13 mouse cellular contexts compared by ENCODE assay signal in genomic region chr11:60221425-60221824, GRCm38 (mm10). TPM values are rescaled to one million over a fixed set of nuclear protein-coding genes. Genes with fewer than 3 reads are reported as not detected.
A peak's percentile ranks its signal among the peaks of the same experiment; 100 is the strongest.
DNase-seq lines count a peak whose midpoint lies in the region; ATAC-seq and TF ChIP-seq lines count a peak whose summit lies in the region.
"Had no signal": no experiment of that assay in that cellular context is flagged by ENCODE, and none has a peak within 500 bp of the region (broad histone marks: within the 10 kb centered on the region; RNA-seq: fewer than 3 reads in every experiment).

No protein-coding gene starts in this region.

- TF ChIP-seq CTCF in ES-Bruce4 (IDR thresholded peaks at IDR 0.05; ENCODE audit: low read depth, low read length) = no peak

- no peak overlapping the region for H3K4me2 ChIP-seq in forebrain, embryonic 15.5 days (replicated peaks)
- H3K4me2 ChIP-seq in myocyte (ENCODE audit: low read depth) = peak overlapping the region; percentile 93

- H3K36me3 ChIP-seq in forebrain, embryonic 10.5 days (replicated peaks) = peaks cover 22% of the 10 kb centered on the region
- H3K36me3 ChIP-seq in forebrain, embryonic 15.5 days = no peaks in the 10 kb centered on the region
- H3K36me3 ChIP-seq in ES-Bruce4 (ENCODE audit: control insufficient read depth, insufficient read depth, low read length, poor library complexity, severe bottlenecking) (peaks cover 4% of the 10 kb centered on the region; the same call in 1 of the 2 replicates), myocyte (ENCODE audit: control insufficient read depth, insufficient read depth) (peaks cover 4% of the 10 kb centered on the region)
- peaks cover 18% of the 10 kb centered on the region for H3K36me3 ChIP-seq in limb, embryonic 10.5 days
- H3K36me3 ChIP-seq: neural tube, embryonic 15.5 days had no signal

- no peak overlapping the region for H3K4me3 ChIP-seq in forebrain, embryonic 10.5 days
- no peak overlapping the region for H3K4me3 ChIP-seq in forebrain, embryonic 15.5 days
- H3K4me3 ChIP-seq in ES-Bruce4 (ENCODE audit: low read depth, low read length) (peak overlapping the region; percentile 68; the same call in 1 of the 2 replicates), myocyte (peak overlapping the region; percentile 71)
- no peak overlapping the region for H3K4me3 ChIP-seq in limb, embryonic 10.5 days
- H3K4me3 ChIP-seq: neural tube, embryonic 15.5 days had no signal

- peaks cover 13% of the 10 kb centered on the region for H3K27me3 ChIP-seq in forebrain, embryonic 10.5 days (ENCODE audit: poor library complexity, severe bottlenecking)
- no peaks in the 10 kb centered on the region for H3K27me3 ChIP-seq in forebrain, embryonic 15.5 days
- H3K27me3 ChIP-seq in ES-Bruce4 (ENCODE audit: control insufficient read depth, insufficient read depth, low read length, poor library complexity, severe bottlenecking) (no peaks in the 10 kb centered on the region), myocyte (ENCODE audit: control insufficient read depth, insufficient read depth, insufficient read length) (no peaks in the 10 kb centered on the region)
- H3K27me3 ChIP-seq in limb, embryonic 10.5 days (ENCODE audit: low read depth, poor library complexity, severe bottlenecking) = no peaks in the 10 kb centered on the region
- H3K27me3 ChIP-seq: neural tube, embryonic 15.5 days had no signal

- H3K79me2 ChIP-seq in myocyte (ENCODE audit: control insufficient read depth, insufficient read depth) = peaks cover 38% of the 10 kb centered on the region

- DNase-seq in forebrain, embryonic 10.5 days (ENCODE audit: extremely low spot score, low spot score) = no peak
- DNase-seq in limb, embryonic 10.5 days (ENCODE audit: low spot score) = no peak
- DNase-seq in retina, embryonic 14.5 days (ENCODE audit: low spot score) = no peak
- no peak for DNase-seq in layer of hippocampus, adult 18-20 months (ENCODE audit: low spot score in 2 of 2)
- no peak for DNase-seq in thymus, postnatal 0 days (ENCODE audit: low spot score)
- DNase-seq: cerebellum, adult 11-12 months; kidney, adult 2 months; right cerebral cortex, adult 18-20 months; thymus, postnatal 14 days had no signal

- H3K4me1 ChIP-seq in forebrain, embryonic 10.5 days = peaks cover 67% of the 10 kb centered on the region
- H3K4me1 ChIP-seq in forebrain, embryonic 15.5 days = peaks cover 34% of the 10 kb centered on the region
- H3K4me1 ChIP-seq in ES-Bruce4 (ENCODE audit: control insufficient read depth, insufficient read depth, low read length) = peaks cover 2% of the 10 kb centered on the region
- H3K4me1 ChIP-seq in limb, embryonic 10.5 days = peaks cover 60% of the 10 kb centered on the region

- ATAC-seq in forebrain, embryonic 15.5 days (replicated peaks) = no peak

- 0 out of 2 replicates have a peak overlapping the region, but pooled peaks have one; percentile 82 for H3K27ac ChIP-seq in forebrain, embryonic 10.5 days
- H3K27ac ChIP-seq in forebrain, embryonic 15.5 days (replicated peaks) = no peak overlapping the region
- H3K27ac ChIP-seq in ES-Bruce4 (ENCODE audit: insufficient read depth, low read length) = no peak overlapping the region
- H3K27ac ChIP-seq in limb, embryonic 10.5 days = peak overlapping the region; percentile 82; the same call in 1 of the 2 replicates

- no peak overlapping the region for H3ac ChIP-seq in myocyte (ENCODE audit: control insufficient read depth, insufficient read length)

- H3K9me3 ChIP-seq in forebrain, embryonic 10.5 days = no peaks in the 10 kb centered on the region
- H3K9me3 ChIP-seq in forebrain, embryonic 15.5 days = no peaks in the 10 kb centered on the region
- no peaks in the 10 kb centered on the region for H3K9me3 ChIP-seq in ES-Bruce4 (replicated peaks; ENCODE audit: control insufficient read depth, insufficient read depth, low read length, poor library complexity, severe bottlenecking)
- H3K9me3 ChIP-seq in limb, embryonic 10.5 days (replicated peaks) = no peaks in the 10 kb centered on the region
- H3K9me3 ChIP-seq: neural tube, embryonic 15.5 days had no signal

- TF ChIP-seq EP300 in ES-Bruce4 (IDR thresholded peaks at IDR 0.05; ENCODE audit: insufficient read depth, low read depth, low read length) = no peak

- no peak overlapping the region for H3K9ac ChIP-seq in forebrain, embryonic 15.5 days (replicated peaks)
- peak overlapping the region; percentile 74 for H3K9ac ChIP-seq in ES-Bruce4 (ENCODE audit: low read depth, poor library complexity, severe bottlenecking)

- WGBS in forebrain, embryonic 10.5 days = 81% methylated on average over 6 of the region's 6 CpGs
- WGBS in forebrain, embryonic 15.5 days = 86% methylated on average over 6 of the region's 6 CpGs
- WGBS in limb, embryonic 10.5 days = 86% methylated on average over 6 of the region's 6 CpGs

- TF ChIP-seq POLR2A in ES-Bruce4 (IDR thresholded peaks at IDR 0.05; ENCODE audit: insufficient read depth, low read length) = no peak
- no peak for TF ChIP-seq POLR2A in myocyte (IDR thresholded peaks at IDR 0.05; ENCODE audit: insufficient read length, low read depth)

TF ChIP-seq in myocyte, 11 proteins besides CTCF, POLR2A, EP300 and RAD21:
- no peak for TF ChIP-seq E2F4 (IDR thresholded peaks at IDR 0.05; ENCODE audit: insufficient read depth)
- TF ChIP-seq USF1 (IDR thresholded peaks at IDR 0.05; ENCODE audit: low read depth) = no peak
- no peak for TF ChIP-seq MAX (IDR thresholded peaks at IDR 0.05; ENCODE audit: low read depth)
- TF ChIP-seq POLR2AphosphoS2 (IDR thresholded peaks at IDR 0.05; ENCODE audit: insufficient read length, low read depth) = no peak
- TF ChIP-seq REST (IDR thresholded peaks at IDR 0.05; ENCODE audit: insufficient read depth, insufficient read length) = no peak
- TF ChIP-seq TCF12 (IDR thresholded peaks at IDR 0.05; ENCODE audit: insufficient read depth, poor library complexity, severe bottlenecking) = no peak

RNA-seq across cellular contexts. Expression of gene Srebf1, which starts 1.0 kb away (rescaled TPM):
- 59.3 and 66.1 TPM in 2 replicates for polyA plus RNA-seq in forebrain, embryonic 10.5 days (2016; fragmentation: Nextera tagmentation; extraction: Ambion mirVana)
- 48.2 and 52.7 TPM in 2 replicates for polyA plus RNA-seq in forebrain, embryonic 15.5 days (2015; fragmentation: Nextera tagmentation; extraction: Ambion mirVana)
- polyA plus RNA-seq in ES-Bruce4 (2011; ENCODE audit: insufficient read depth, insufficient read length, low read depth, missing spikeins) (60.5 and 68.6 TPM in 2 replicates), myocyte (2012; fragmentation: generic; extraction: Trizol) (192 TPM)
- polyA plus RNA-seq in limb, embryonic 10.5 days (2016; fragmentation: Nextera tagmentation; extraction: Ambion mirVana) = 56.2 and 56.6 TPM in 2 replicates
- total RNA-seq in layer of hippocampus, adult 18-20 months (2021) = 10 to 100 TPM; 73.9 to 80.4 TPM
- 82.6 and 100 TPM in 2 replicates for polyA plus RNA-seq in thymus, postnatal 0 days (2015; fragmentation: Nextera tagmentation; extraction: Ambion mirVana)

Comparison
In these comparisons a context has a peak if more than half of its experiments do, and no peak if none do; other contexts are left out.
1. H3K27ac ChIP-seq: peak in forebrain, embryonic 10.5 days (single experiment) and limb, embryonic 10.5 days (single experiment); none in forebrain, embryonic 15.5 days (single experiment) and ES-Bruce4 (single experiment).
2. H3K4me3 ChIP-seq: peak in ES-Bruce4 (single experiment) and myocyte (single experiment); none in forebrain, embryonic 10.5 days (single experiment), forebrain, embryonic 15.5 days (single experiment) and limb, embryonic 10.5 days (single experiment).